Mouse (Mus musculus): ENCODE results near the gene Nt5c2.
"Not testable (repeated sequence)": the region's sequence is repeated elsewhere in the genome, so short reads cannot be mapped to it uniquely, and the experiment has no call there.

Gene Nt5c2

GRCm38 (mm10) chr19:47017831-47018230 is 2.9 kb upstream of the Nt5c2 start:
- DNase-seq (ENCODE audit: low spot score in 2 of 2), result no peak

DNA sequence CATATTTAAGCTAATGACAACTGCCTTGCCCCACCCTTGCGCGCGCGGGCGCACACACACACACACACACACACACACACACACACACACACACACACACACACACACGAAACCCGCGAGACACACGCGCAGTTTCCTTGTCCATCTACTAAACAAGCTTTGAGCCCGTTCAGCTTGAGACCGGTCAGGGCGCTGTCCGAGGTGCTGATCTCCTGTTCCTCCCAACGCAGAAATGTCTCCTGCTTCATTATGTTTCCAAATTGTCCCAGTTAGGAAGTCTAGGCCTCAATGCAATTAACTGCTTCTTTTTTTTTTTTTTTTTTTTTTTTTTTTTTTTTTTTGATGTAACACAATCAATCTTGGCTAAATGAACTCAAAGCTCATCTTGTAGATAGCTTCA is 1.5 kb upstream of the Nt5c2 start:
- peak in 1 of 2 experiments; percentile 73 for DNase-seq (ENCODE audit: low spot score in 2 of 2)

- DNase-seq (ENCODE audit: low spot score in 2 of 2), result no peak
Measured at GRCm38 (mm10) chr19:47015965-47016364, 1.0 kb upstream of the Nt5c2 start.

DNA sequence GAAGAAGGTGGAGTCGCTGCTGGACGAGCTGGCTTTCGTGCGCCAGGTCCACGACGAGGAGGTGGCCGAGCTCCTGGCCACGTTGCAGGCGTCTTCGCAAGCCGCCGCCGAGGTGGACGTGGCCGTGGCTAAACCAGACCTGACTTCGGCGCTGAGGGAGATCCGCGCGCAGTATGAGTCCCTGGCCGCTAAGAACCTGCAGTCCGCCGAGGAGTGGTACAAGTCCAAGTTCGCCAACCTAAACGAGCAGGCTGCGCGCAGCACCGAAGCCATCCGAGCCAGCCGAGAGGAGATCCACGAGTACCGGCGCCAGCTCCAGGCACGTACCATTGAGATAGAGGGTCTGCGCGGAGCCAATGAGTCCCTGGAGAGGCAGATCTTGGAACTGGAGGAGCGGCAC is 443 bp upstream of the Nt5c2 start:
- no peak for DNase-seq (ENCODE audit: low spot score in 2 of 2)

- DNase-seq (ENCODE audit: low spot score in 2 of 2), result no peak
Measured at GRCm38 (mm10) chr19:47014159-47014446, 850 bp downstream of the Nt5c2 start.

GRCm38 (mm10) chr19:47013340-47014158 is 1.4 kb downstream of the Nt5c2 start:
- no peak for DNase-seq (ENCODE audit: low spot score in 2 of 2)

DNA sequence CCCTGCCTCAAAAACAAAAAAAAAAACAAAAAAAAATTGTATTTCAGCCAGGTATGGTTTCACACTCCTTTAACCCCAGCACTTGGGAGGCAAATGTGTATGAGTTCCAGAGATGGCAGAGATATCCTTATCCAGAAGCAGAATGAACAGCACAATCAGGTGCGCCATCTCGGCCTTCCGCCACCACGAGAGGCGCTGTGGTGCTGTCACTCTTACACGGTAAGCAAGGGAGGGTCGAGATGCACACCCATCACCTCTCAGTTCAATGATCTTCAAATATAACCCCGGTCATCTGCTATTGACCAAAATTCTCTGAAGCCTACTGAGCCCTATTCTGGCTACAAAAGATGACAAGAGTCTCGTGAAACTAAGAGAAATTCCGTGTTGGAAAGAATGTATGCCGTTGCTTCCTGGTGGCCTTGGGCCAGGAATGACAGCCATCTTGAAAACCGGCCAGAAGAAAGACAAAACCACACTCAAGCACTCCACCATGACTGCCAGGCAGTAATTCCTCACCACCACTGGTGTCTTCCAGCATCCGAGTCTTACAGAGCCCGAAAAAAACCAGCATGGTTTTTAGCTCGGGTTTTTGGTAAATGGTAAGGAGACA is 2.3 kb downstream of the Nt5c2 start:
- no peak for DNase-seq (ENCODE audit: low spot score in 2 of 2)

GRCm38 (mm10) chr19:47009943-47010342 is 5.0 kb downstream of the Nt5c2 start:
- no peak for DNase-seq (ENCODE audit: low spot score in 2 of 2)

- DNase-seq (ENCODE audit: low spot score in 2 of 2), result no peak
Measured at GRCm38 (mm10) chr19:47009420-47009819, 5.5 kb downstream of the Nt5c2 start.

GRCm38 (mm10) chr19:47006321-47006720 is 8.6 kb downstream of the Nt5c2 start:
- DNase-seq (ENCODE audit: low spot score in 2 of 2), result peak in 1 of 2 experiments; percentile 32

- no peak for DNase-seq (ENCODE audit: low spot score in 2 of 2)
Measured at GRCm38 (mm10) chr19:47005873-47006272, 9.1 kb downstream of the Nt5c2 start.

DNA sequence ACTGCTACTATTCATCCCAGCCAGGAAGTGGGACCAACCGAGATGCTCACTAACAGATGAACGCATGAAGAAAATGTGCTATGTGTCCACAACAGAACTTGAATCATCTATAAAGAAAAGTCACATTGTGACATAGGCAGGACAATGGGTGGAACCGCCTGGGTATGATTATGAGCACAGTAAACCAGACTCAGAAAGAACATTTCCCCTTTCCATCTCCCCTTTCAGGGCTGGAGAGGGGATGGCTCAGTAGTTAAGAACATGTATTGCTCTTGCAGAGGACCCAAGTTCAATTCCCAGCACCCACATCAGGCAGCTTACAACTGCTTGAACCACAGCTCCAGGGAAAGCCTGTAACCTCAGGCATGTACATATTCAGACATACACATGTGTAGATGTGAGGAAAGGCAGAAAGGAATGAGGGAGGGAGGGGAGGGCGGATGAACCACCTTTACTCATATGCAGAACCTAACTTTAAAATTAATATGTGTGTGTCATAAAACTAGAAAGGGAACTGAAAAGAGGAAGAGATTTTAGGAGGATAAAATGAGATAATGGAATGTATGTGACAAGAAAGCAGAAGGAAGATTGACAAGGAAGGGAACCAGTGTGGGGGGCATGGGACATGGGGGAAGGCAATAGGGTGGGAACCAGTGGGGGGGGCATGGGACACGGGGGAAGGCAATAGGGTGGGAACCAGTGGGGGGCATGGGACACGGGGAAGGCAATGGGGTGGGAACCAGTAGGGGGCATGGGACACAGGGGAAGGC is 11.0 kb downstream of the Nt5c2 start:
- DNase-seq (ENCODE audit: low spot score in 2 of 2), result no peak

GRCm38 (mm10) chr19:47000357-47000756 is 14.6 kb downstream of the Nt5c2 start:
- DNase-seq (ENCODE audit: low spot score in 2 of 2), result not testable (repeated sequence)

GRCm38 (mm10) chr19:46999753-47000152 is 15.2 kb downstream of the Nt5c2 start:
- DNase-seq (ENCODE audit: low spot score in 2 of 2), result no peak

- DNase-seq (ENCODE audit: low spot score in 2 of 2), result no peak
Measured at GRCm38 (mm10) chr19:46998953-46999352, 16.0 kb downstream of the Nt5c2 start.

- DNase-seq (ENCODE audit: low spot score in 2 of 2), result no peak
Measured at GRCm38 (mm10) chr19:46998168-46998870, 16.6 kb downstream of the Nt5c2 start.

- DNase-seq (ENCODE audit: low spot score in 2 of 2), result no peak
Measured at GRCm38 (mm10) chr19:46996095-46996494, 18.9 kb downstream of the Nt5c2 start.

- DNase-seq (ENCODE audit: low spot score in 2 of 2), result not testable (repeated sequence)
Measured at GRCm38 (mm10) chr19:46992329-46992728, 22.6 kb downstream of the Nt5c2 start.

- peak; percentile 62 to 89 for DNase-seq (ENCODE audit: low spot score in 2 of 2)
Measured at GRCm38 (mm10) chr19:46991145-46991544, 23.8 kb downstream of the Nt5c2 start.

- DNase-seq (ENCODE audit: low spot score in 2 of 2), result not testable (repeated sequence)
Measured at GRCm38 (mm10) chr19:46990625-46991024, 24.3 kb downstream of the Nt5c2 start.

DNA sequence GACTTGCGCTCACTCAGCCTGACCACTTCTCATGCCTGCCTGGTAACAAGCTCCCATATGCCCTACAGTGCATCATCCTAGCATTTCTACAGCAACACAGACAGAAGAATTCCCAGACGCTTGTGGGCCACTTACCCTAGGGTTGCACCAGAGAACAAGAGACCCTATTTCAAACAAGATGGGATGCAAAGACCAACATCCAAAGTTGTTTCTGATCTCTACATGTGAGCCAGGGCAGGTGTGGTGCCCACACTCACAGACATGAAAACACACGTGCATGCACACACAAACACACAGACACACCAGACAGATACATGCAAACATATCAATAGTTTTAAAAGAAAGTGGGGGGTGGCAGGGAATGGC is 24.8 kb downstream of the Nt5c2 start:
- DNase-seq (ENCODE audit: low spot score in 2 of 2), result no peak

- no peak for DNase-seq (ENCODE audit: low spot score in 2 of 2)
Measured at GRCm38 (mm10) chr19:46989479-46990152, 25.3 kb downstream of the Nt5c2 start.

Measured in thymus, postnatal 10 days (tissue).